Mouse (Mus musculus): ENCODE results near the gene D630045J12Rik.

DNA sequence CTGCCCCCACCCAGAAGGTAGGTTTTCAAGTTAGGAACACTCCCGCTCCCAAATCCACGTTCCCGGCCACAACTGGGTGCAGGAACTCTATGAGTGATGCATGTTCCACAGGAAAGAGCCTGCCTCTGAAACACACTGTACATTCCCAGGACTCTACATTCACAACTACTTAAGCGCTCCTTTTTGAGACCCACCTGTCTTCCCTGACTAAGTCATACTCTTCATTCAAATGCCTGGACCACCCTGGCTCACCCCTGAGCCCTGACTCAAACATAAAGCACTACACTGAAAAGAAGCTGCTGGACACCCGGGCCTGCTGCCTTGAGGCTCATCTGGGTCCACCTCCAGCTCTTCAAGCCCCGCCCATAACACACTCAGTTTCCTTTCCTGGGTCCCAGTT, 48.4 kb downstream of the D630045J12Rik start:
- TF ChIP-seq POLR2A (IDR thresholded peaks at IDR 0.05; ENCODE audit: borderline replicate concordance, control insufficient read depth, low read depth, low read length): no peak
- TF ChIP-seq CTCF (IDR thresholded peaks at IDR 0.05; ENCODE audit: control insufficient read depth, insufficient read depth, low read length): no peak
